Mouse (Mus musculus): Measurements from ENCODE around the gene Ptprb.
A peak's percentile ranks its signal among the peaks of the same experiment; 100 is the strongest.

Gene Ptprb

DNA sequence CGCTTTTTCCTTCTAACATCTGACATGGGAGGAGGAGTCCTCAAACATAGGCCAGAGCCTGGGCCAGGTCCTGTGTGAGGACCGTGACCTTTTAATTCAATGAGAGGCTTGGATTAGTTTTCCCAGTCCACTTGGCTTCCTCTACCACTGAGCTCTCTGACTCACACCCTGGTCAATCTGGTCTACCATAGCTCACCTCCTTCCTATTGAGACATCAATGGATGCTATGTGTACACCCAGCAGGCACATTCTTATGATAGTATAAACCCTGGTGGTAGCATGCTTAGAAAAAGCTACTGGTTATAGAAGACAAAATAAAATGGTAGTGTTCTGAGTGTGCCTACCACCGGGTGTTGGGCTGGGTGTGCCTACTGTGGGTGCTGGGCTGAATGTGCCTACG, 21.1 kb downstream of the Ptprb start:
- DNase-seq (ENCODE audit: low spot score in 2 of 2): no peak

DNA sequence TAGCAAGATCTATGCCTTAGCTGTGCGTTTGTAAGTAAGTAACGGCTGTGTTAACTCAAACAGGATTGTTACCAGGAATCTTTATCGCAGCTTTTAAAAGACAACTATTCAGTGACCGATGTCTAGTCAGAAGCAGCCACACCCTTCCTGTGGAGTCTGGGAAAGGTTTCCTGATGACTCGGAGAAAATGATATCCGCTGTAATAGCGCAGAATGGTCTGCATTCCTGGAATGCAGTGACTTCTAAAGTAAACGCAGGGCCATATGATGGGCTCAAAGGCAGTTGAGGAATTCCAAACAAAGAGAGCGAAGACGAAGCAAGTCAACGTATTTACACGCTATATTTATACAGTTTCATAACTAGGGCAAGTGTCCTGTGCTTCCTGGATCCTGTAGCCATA, 22.5 kb downstream of the Ptprb start:
- DNase-seq (ENCODE audit: low spot score in 2 of 2): no peak

DNA sequence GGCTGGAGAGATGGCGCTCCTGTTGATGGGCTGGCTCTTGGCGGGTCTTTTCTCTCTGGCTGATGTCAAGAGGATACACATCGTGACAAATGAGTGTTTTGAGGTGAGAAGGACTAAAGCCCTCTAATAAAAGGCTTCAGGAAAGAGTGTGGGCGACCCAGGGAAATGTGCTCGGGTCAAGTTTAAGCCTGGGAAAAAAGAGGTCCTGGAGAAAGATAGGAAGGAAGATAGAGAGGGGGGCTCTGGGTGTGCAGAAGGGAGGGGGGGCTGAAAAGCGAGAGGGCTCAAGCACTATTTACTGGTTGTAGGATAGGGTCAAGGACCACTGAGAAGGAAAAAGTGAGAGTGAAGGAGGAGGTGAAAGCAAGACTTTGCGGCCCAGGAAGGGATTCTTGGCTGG, 25.5 kb downstream of the Ptprb start:
- no peak for DNase-seq (ENCODE audit: low spot score in 2 of 2)

DNA sequence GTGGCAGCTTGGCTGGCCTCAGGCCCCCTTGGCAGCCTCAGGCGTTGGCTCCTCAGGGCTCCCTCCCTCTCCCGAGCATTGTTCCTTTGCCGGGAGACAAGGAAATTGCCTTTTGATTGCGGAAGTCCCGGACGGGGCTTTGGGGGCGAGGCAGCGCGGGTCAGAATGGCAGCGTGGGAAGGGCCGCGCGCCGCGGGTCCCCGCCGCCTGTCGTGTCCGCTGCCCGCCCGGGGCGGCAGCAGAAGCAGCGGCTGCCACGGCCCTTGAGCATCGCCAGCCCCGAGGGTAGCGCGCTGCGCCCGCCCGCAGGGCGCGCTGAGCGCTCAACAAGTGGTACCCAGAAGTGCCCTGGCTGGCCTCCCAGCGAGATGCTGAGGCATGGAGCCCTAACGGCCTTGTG, 25.9 kb downstream of the Ptprb start:
- DNase-seq (ENCODE audit: low spot score in 2 of 2): peak in 1 of 2 experiments; percentile 14

DNA sequence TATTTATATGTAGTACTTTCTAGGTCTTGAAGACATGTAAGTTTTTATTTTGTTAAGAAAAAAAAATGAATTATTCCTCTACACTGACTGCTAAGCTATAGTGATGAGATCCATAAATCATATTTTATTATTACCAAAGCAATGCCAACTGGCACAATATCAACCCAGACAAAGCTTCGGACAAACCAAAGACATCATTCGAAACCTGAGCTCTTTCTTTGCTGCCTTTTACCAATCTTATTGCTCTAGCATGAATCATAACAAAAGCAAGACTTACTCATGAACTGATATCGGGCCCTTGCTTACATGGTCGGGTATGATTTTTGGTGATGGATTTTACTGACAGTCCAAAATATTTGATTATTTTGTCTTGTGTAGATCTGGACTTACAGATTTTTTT, 29.0 kb downstream of the Ptprb start:
- DNase-seq (ENCODE audit: low spot score in 2 of 2): no peak

DNA sequence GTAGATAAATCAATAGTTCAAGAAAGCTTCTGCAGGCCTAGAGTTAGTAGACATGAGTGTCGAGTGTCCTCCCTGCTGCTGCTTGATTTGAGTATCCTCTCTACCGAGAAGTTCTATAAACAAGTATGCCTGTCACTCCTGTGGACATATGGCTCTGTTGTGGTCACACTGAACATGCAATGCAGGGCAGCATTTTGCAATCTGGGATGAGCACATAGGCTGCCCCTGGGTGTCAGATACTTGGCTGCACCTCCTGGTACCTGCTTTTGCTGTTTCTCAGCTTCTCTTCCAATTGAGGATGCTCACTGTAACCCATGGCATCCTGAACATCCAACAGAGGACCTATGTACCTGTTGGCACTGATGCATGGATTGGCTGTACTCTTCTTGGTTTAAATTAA, 34.1 kb downstream of the Ptprb start:
- no peak for DNase-seq (ENCODE audit: low spot score in 2 of 2)

DNA sequence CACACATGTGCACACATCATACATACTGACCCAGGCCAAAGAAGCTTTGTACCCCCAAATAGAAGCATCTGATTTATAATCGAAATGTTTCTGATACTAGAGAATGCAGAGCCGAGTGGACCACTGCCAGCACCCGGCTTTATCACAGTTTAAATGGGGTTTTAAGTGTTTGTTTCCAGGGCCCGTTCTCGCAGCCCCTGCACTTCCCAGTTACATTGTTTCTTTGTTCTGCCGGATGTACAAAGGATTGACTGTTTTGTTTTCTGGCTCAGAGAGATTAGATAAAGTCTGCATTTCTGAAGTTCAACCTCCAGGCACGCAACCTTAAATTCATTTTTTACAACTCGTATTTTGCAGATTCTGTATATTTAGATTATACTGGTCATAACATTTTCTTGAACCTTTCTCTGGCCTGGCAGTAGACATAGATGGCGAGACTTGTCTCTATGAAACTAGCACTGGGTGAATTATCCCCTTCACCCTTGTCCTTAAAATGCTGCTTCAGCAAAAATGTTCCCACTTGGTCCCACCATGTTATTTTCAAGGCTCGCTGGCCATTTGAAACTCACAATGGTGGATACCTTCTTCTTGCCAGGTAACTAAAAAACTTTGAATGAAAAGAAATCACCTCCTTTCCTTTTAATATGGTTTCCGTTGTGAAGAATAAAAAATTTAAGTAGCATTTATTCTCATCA, 35.3 kb downstream of the Ptprb start:
- DNase-seq (ENCODE audit: low spot score in 2 of 2): no peak

DNA sequence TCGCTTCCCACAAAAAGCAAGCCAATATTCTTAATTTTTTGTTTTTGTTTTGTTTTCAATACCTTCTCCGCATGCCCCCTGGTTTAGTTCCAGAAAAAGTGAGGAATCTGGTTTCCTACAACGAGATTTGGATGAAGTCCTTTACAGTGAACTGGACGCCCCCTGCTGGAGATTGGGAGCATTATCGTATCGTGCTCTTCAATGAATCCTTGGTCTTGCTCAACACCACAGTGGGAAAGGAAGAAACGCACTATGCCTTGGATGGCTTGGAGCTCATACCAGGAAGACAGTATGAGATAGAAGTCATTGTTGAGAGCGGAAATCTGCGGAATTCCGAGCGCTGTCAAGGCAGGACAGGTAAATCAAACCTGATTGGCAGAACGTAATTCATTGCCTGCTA, 43.9 kb downstream of the Ptprb start:
- peak in 1 of 2 experiments; percentile 62 for DNase-seq (ENCODE audit: low spot score in 2 of 2)

DNA sequence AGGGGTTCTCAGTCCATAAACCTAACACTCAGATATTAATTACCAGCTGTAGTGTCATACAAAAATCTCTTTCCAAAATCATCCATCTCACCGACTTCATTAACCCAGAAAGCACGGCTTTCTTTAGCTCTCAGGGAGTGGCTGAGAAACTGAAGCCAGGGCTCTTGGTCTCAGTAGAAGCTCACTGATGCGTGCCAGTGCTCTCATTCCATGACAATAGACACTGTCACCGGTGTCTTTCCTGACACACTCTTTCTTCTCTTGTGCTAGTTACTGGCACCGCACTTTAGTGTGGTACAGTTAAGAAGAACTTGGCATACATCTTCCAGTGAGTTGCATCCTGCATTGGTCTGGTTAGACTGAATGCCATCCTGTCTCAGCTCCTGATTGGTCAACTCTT, 53.8 kb downstream of the Ptprb start:
- DNase-seq (ENCODE audit: low spot score in 2 of 2): no peak

DNA sequence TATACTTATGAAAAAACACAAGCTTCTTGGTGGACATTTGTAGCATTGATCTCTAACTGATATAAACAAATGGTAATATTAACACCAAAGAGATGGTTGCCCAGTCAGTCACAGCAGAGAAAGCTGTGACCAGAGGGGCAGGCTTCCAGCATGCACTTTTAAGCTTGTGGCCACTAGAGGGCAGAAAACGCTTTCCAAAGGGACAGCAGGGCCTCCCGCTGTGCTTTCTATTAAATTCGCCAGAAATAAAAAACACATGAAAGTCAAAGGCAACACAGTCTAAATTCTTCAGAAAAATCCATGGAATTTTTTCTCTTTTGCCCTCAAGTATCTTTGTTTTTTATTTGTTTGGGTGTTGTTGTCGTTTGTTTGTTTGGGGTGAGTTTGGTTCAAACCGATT, 55.1 kb downstream of the Ptprb start:
- DNase-seq (ENCODE audit: low spot score in 2 of 2): peak; percentile 11 to 68

DNA sequence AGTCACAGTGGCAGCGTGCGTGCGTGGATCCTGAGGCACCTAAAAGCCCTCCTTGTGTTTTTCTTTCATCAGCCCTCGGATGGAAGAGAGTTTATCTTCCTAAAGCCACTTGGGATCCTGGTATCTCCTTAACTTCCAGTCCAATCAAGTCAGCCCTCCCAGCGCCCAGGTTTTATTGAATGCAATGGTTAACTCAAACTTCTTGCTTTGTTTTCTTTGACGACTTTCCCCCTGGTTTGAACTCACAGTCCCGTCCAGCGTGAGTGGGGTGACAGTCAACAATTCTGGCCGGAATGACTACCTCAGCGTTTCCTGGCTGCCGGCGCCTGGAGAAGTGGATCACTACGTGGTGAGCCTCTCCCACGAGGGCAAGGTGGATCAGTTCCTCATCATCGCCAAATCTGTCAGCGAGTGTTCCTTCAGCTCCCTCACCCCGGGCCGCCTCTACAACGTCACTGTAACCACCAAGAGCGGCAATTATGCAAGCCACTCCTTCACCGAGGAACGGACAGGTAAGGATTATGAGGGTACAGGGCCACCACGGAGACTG, 55.7 kb downstream of the Ptprb start:
- no peak for DNase-seq (ENCODE audit: low spot score in 2 of 2)

DNA sequence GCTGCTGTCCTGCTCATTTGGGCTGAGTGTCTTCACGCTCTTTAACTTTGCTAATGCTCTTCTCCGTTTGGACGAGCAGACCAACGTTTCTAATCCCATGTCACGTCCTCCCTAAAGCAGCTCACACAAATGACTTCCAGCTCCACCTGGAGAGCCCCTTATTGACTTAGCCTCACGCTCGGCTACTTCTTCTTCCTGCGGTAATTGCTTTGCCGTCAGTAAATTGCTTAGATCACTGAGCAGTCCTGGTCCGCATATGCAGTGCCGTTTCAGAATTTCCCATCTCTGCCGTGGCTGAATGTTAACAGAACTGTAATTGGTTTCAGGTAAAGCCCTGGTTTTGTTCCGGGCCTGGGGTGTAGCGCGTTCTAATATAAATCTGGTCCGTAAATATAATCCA, 58.3 kb downstream of the Ptprb start:
- no peak for DNase-seq (ENCODE audit: low spot score in 2 of 2)

DNA sequence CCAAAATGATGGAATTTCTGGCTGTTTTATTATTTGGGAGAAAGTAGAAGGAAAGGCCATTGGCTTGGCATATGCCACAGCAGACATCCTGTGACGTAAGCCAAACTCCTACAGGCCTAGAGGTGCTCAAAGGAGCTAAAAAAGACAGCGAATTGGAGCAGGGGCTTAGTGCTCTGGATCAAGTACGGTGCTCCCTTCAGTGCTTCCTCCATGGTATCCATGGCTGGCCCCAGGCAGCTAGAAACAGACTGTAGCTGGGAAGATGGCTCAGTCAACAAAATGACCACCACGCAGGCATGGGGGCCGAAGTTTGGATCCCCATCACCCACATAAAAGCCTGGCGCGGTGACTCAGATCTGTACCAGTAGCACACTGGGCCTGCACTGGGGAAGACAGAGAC, 58.8 kb downstream of the Ptprb start:
- no peak for DNase-seq (ENCODE audit: low spot score in 2 of 2)

DNA sequence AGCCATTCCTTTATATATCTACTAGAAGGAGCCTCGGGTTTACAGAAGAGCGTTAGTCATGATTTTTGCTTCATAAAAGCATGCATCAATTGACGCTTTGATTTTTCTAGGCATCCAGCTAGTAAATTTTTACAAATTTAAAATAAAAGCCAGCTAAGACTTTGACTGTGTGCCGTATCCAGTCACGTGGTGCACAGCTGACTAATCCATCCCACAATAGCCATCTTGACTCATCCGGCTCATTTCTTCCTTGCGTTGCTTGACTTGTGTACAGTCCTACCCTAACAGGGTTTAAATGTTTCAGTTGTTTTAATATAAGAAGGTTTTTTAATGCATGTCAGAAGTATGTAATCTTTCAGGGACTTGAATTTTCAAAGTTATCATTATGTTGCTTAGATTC, 60.0 kb downstream of the Ptprb start:
- DNase-seq (ENCODE audit: low spot score in 2 of 2): no peak

DNA sequence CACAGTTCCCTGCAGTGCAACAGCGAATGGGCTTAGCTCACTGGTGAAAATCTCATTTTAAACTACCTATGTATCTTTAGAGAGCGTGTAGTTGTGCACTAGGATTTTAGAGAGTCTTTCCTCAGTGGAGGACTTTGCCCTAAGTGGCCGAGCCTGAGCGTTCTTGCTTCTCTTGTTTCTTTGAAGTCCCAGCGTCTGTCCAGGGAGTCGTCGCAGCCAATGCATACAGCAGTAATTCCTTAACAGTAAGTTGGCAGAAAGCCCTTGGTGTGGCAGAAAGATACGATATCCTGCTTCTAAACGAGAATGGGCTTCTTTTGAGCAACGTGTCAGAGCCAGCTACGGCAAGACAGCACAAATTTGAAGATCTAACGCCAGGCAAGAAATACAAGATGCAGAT, 65.9 kb downstream of the Ptprb start:
- no peak for DNase-seq (ENCODE audit: low spot score in 2 of 2)

DNA sequence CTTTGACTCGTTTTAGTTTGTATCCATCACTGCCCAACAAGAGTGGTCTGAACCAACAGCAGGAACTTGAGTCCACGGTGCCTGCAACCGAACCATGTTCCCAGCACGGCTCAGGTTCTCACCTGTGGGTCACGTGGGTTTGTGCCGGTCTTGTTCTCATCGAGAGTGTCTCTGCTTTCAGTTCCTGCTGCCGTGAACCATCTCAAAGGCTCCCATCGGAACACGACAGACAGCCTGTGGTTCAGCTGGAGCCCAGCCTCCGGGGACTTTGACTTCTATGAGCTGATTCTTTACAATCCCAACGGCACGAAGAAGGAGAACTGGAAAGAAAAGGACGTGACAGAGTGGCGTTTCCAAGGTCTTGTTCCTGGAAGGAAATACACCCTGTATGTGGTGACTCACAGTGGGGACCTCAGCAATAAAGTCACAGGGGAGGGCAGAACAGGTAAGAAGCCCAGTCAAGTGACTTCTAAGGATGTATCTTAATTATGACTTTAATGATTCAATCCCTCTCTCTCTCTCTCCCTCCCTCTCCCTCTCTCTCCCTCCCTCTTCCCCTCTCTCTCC, 71.4 kb downstream of the Ptprb start:
- no peak for DNase-seq (ENCODE audit: low spot score in 2 of 2)

DNA sequence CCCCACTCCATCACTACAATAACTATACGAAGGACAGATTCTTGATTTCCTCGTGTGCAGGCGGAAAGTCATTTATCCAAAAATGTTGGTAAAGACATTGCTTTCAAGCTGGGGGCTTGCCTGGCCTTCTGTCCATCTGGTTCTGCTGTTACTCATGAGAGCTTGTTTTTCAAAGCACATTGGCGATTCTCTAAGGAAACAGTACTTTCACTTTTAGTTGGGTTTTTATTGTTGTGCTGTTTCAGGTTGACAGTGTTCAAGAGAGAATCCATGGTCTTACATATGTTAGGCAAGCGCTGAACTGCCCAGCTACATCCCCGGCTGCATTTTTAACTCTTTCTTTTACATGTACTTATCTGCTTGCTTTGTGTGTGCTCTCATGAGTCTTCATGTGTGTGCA, 73.7 kb downstream of the Ptprb start:
- DNase-seq (ENCODE audit: low spot score in 2 of 2): no peak

DNA sequence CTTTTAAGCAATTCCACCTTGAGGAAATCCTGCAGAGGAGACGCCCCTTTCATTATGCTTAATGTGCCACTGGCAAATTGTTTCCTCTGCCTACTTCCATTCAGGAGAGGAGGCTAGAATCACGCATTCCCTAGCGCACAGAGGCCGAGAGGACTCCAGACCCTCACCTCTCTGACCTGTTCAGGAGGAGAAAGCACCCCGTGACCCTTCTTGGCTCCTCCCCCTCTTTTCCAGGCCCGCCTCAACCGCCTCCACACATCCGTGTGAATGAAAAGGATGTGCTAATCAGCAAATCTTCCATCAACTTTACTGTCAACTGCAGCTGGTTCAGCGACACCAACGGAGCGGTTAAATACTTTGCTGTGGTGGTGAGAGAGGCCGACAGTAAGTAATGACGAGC, 75.2 kb downstream of the Ptprb start:
- no peak for DNase-seq (ENCODE audit: low spot score in 2 of 2)

DNA sequence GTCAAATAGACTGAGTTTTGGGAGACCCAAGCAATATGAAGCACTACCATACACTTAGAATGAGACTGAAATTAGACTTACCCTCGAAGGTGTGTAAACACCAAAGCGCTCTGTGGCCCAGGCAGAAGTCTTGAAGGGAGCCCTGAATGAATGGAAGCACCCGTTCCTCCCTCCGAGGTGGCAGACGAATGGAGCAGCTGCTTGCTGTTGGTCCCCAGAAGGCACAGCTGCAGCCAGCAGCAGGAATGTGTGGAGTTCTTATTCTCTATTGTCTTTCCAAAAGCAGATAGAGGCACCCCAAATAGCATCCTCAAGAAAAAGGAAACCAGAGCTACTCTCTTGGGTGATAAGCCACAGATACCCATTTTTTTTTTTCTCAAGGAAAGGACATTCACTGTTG, 79.0 kb downstream of the Ptprb start:
- DNase-seq (ENCODE audit: low spot score in 2 of 2): no peak

DNA sequence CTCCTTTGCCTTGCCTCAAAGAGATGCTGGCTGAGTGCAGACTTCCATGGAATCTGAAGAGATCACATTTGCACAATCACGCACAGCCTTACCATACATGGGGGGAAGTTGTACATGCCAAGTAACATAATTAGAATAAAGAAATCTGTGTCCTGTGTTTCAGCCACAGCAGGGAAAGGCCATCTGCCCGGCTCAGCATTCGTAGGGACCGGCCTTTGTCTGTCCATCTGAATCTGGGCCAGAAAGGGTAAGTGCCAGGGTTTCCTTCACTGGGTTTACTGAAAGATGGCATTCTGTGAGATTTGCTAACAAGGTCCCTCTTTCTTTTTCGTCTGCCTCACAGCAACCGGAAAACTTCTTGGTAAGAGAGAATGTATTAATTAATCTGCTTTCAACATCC, 86.9 kb downstream of the Ptprb start:
- DNase-seq (ENCODE audit: low spot score in 2 of 2): no peak

DNA sequence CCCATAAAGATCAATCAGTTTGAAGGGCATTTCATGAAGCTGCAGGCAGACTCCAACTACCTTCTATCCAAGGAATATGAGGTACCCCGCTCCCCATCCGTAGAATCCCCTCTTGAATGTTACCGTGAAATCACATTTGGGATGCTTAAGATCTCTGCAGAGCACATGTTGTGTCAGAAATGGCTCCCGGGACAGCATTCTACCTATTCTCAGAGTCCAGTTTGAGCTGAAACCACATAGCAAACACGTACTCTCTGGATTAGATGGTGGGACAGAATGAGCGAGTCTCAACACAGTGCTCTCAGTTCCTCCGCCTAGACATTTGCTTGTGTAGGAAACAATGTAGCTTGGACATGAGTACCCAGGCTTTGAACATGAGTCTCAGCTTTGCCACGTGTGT, 87.3 kb downstream of the Ptprb start:
- DNase-seq (ENCODE audit: low spot score in 2 of 2): no peak

DNA sequence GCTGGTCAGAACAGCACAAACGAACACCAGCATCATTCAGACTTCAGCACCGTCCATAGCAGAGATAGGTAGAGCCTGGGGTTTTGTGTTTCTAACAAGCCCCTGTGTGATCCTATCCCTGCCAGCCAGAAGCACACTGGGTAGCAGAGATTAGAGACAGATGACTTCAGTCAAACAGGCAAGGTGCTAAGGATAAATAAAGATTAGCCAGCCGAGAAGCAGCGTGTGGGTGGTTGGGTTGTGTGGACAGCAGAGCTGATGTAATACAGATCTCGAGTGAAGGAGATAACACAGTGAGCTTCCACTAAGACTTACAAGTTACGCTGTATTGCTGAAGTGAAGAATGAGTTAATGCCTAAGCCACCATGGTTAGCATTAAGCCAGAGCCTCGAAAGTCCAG, 89.4 kb downstream of the Ptprb start:
- DNase-seq (ENCODE audit: low spot score in 2 of 2): no peak

DNA sequence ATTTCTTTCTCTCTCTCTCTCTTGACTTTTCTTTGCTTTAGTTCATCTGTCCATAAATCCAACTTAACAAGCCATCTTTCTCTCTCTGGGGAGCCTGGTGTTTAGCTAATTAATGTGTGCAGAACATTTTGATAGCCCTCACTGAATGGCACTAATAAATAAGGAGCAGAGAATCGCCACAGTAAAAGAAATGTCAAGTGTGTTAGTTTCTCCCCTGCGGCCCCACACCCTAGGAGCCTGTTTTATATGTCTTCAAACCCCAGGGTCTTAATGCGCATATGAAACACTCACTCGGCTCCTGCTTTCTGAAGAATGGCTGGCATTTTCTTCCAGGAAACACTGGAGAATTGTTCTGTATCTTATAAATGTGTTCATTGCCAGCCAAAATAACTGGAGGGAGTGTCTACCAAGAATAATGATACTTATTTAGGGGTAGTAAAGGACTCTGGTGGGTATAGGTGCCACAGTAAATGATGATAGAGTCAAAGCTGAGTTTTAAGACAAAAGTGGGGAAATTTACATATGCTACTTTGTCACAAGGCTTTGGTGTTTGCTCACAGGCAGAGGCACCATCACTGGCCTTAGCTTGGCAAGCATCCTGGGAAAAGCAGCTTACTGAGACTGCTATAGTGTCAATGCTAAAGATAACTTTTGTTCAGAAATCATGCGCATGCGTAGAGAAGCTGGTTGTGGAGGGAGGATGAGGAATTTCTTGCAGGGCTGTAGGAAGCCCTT, 95.8 kb downstream of the Ptprb start:
- no peak for DNase-seq (ENCODE audit: low spot score in 2 of 2)

Data from spleen, postnatal 10 days (tissue).